ENCODE assay signal across 21 mouse cellular contexts in the genomic region with DNA sequence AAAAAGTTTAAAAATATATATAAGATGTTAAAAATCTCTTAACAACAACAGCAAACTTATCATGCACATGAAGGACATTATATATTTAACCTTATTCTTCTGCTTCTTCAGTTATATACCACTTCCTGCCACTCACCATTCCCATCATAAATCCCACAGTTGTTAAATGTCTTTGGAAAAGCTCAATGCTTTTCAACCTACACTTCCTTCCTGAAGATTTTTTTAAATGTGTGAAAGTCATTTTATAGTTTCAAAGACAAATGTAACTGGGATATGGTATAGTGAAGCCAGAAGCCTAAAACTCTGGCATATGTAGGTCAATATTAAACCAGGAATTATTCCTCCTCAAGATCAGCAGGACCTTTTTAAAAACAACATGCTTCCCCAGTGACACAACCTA.
DNase-seq lines count a peak whose midpoint lies in the region; ATAC-seq and TF ChIP-seq lines count a peak whose summit lies in the region.
"Had no signal": no experiment of that assay in that cellular context is flagged by ENCODE, and none has a peak within 500 bp of the region (broad histone marks: within the 10 kb centered on the region; RNA-seq: fewer than 3 reads in every experiment).

No protein-coding gene starts in this region.

- intact Hi-C loops in left cerebral cortex, adult 2 months (cut with DNase I) = loop anchor here (10.0 kb wide), 1 partner anchor 470 kb away; no protein-coding TSS in a partner anchor
- intact Hi-C loops in left cerebral cortex, postnatal 14 days (cut with DNase I) = no loop called here
- intact Hi-C loops in heart, postnatal 14 days (cut with DNase I) = no loop called here

- 0 out of 2 replicates have a peak overlapping the region, but pooled peaks have one; percentile 2 for H3K27ac ChIP-seq in left cerebral cortex, adult 2 months

- no peak for DNase-seq in frontal cortex, postnatal 14 days (ENCODE audit: low spot score in 2 of 2)
- no peak for DNase-seq in left cerebral cortex, adult 2 months (ENCODE audit: extremely low spot score in 1 of 2, low spot score in 2 of 2)
- DNase-seq in left cerebral cortex, postnatal 14 days (ENCODE audit: low spot score in 2 of 2) = no peak
- peak; percentile 21 for DNase-seq in brain, adult 2 months (ENCODE audit: low read depth, low spot score)
- DNase-seq in telencephalon, adult 2 months (ENCODE audit: low read depth, low spot score) = peak; percentile 34
- DNase-seq in kidney, postnatal 4 days = no peak
- no peak for DNase-seq in heart, postnatal 14 days
- DNase-seq: adrenal gland, adult 2 months; adrenal gland, adult 8-10 months; adrenal gland, postnatal 10 days; adrenal gland, postnatal 14 days; adrenal gland, postnatal 25 days; adrenal gland, postnatal 36 days; B cell, adult 2 months; cerebellum, adult 11 months; cerebellum, adult 11-12 months; cerebellum, adult 18-20 months had no signal

- peak; percentile 94 for ATAC-seq in frontal cortex, adult (ENCODE audit: low TSS enrichment)
- ATAC-seq: activated CD4-positive, CD25-positive, alpha-beta regulatory T cell, adult 4 months; CD4-positive, CD25-positive, alpha-beta regulatory T cell, adult 4 months; Patski had no signal

- no peak for TF ChIP-seq CTCF in left cerebral cortex, adult 2 months (IDR thresholded peaks at IDR 0.05)

- no peak overlapping the region for H3K4me3 ChIP-seq in left cerebral cortex, adult 2 months

Comparison
In these comparisons a context has a peak if more than half of its experiments do, and no peak if none do; other contexts are left out.
1. DNase-seq: peak in brain, adult 2 months (single experiment) and telencephalon, adult 2 months (single experiment); none in frontal cortex, postnatal 14 days (0 of 2), left cerebral cortex, adult 2 months (0 of 2), left cerebral cortex, postnatal 14 days (0 of 2), kidney, postnatal 4 days (0 of 2) and heart, postnatal 14 days (0 of 2).